Mouse (Mus musculus) induced T-regulatory cell, adult 2 months (primary cell): Measurements from ENCODE around the gene Erich6b.

ENCODE experiments used
- DNase-seq: peaks from one replicate; pipeline ENCODE4 v3.0.0-alpha.2; 2012; ENCODE audit warnings: low read depth

Gene Erich6b

GRCm38 (mm10) chr14:75642080-75642479, at the start of gene Erich6b:
Erich6b (plus strand) TSS chr14:75642259.
- DNase-seq = no peak

- no peak for DNase-seq
Measured at GRCm38 (mm10) chr14:75592978-75593377, 49.1 kb upstream of the Erich6b start, which contains the start of gene Spert. Spert (minus strand) TSS chr14:75593116.

GRCm38 (mm10) chr14:75609176-75609575, 32.9 kb upstream of the Erich6b start:
- DNase-seq = no peak

- no peak for DNase-seq
Measured at GRCm38 (mm10) chr14:75616375-75616774, 25.7 kb upstream of the Erich6b start.

GRCm38 (mm10) chr14:75622984-75623383, 19.1 kb upstream of the Erich6b start:
- DNase-seq = no peak

GRCm38 (mm10) chr14:75628870-75629269, 13.2 kb upstream of the Erich6b start:
- no peak for DNase-seq

- DNase-seq = no peak
Measured at GRCm38 (mm10) chr14:75635350-75635749, 6.7 kb upstream of the Erich6b start.

- DNase-seq = no peak
Measured at GRCm38 (mm10) chr14:75636107-75636506, 6.0 kb upstream of the Erich6b start.

GRCm38 (mm10) chr14:75637641-75638040, 4.4 kb upstream of the Erich6b start:
- DNase-seq = no peak

- peak; percentile 33 for DNase-seq
Measured at GRCm38 (mm10) chr14:75640846-75641245, 1.2 kb upstream of the Erich6b start.

- DNase-seq = peak; percentile 4
Measured at GRCm38 (mm10) chr14:75641369-75641768, 690 bp upstream of the Erich6b start.

- DNase-seq = no peak
Measured at GRCm38 (mm10) chr14:75645461-75645860, 3.4 kb downstream of the Erich6b start.

- no peak for DNase-seq
Measured at GRCm38 (mm10) chr14:75646060-75646459, 4.0 kb downstream of the Erich6b start.

- no peak for DNase-seq
Measured at GRCm38 (mm10) chr14:75646968-75647829, 5.1 kb downstream of the Erich6b start.

- DNase-seq = no peak
Measured at GRCm38 (mm10) chr14:75660936-75661335, 18.9 kb downstream of the Erich6b start.

- DNase-seq = no peak
Measured at GRCm38 (mm10) chr14:75661548-75661947, 19.5 kb downstream of the Erich6b start.

- DNase-seq = no peak
Measured at GRCm38 (mm10) chr14:75665430-75666180, 23.5 kb downstream of the Erich6b start.

GRCm38 (mm10) chr14:75669085-75669645, 27.1 kb downstream of the Erich6b start:
- peak; percentile 29 for DNase-seq

GRCm38 (mm10) chr14:75676316-75676715, 34.3 kb downstream of the Erich6b start:
- DNase-seq = no peak

GRCm38 (mm10) chr14:75690428-75690827, 48.4 kb downstream of the Erich6b start:
- DNase-seq = no peak

- no peak for DNase-seq
Measured at GRCm38 (mm10) chr14:75696096-75696495, 54.0 kb downstream of the Erich6b start.

- no peak for DNase-seq
Measured at GRCm38 (mm10) chr14:75697928-75698327, 55.9 kb downstream of the Erich6b start.

- DNase-seq = no peak
Measured at GRCm38 (mm10) chr14:75706647-75707046, 64.6 kb downstream of the Erich6b start.
